Mouse (Mus musculus) T-helper 1 cell (primary cell): ENCODE results near the gene Gm2007.
"Not testable (repeated sequence)": the region's sequence is repeated elsewhere in the genome, so short reads cannot be mapped to it uniquely, and the experiment has no call there.

Experiments
- in situ Hi-C: fragments of 300-600 bp; cut with MboI, MseI; formaldehyde crosslinking; loops from one replicate; pipeline ENCODE4 v1.15.1; 2025; ENCODE audit warnings: high pct_unique_total_duplicates

The Gm2007 gene

GRCm38 (mm10) chr2:175741237-175741636 lies at the start of gene Gm2007:
Gene Gm2007, plus strand, starts transcription at chr2:175741537.
- in situ Hi-C loops, result loop anchor here (25.0 kb wide), 1 partner anchor 1471 kb away; the partner anchor contains the start of gene Gm14410

- in situ Hi-C loops, result not testable (repeated sequence)
Observed at GRCm38 (mm10) chr2:175703546-175703945, 37.8 kb upstream of the Gm2007 start, which contains the start of gene Zfp969. Gene Zfp969, minus strand, starts transcription at chr2:175703646.

GRCm38 (mm10) chr2:175800993-175801392 lies 59.7 kb downstream of the Gm2007 start, which contains the start of gene Gm14288:
Gene Gm14288, minus strand, starts transcription at chr2:175801093.
- in situ Hi-C loops, result not testable (repeated sequence)
